ENCODE assay signal across 18 mouse cellular contexts in the genomic region with DNA sequence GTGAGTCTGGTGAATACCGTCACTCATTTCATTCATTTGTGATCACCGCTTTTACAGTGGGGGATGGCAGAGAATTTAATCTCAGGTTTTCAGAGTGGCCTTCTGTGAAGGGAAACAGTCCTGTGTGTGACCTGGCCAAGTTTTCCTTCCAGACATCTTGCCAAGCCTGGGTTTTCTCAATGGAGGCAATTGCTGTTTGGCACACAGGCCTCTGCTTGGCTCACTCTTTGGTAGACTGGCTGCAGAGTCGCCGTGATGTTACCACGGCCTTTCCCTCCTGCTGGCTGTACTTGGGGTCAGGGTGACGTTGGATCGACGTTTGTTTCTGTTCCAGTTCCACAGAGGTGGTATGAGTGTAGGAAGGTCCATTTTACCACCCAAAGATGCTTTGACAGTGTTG. TPM values are rescaled to one million over a fixed set of nuclear protein-coding genes. Genes with fewer than 3 reads are reported as not detected.
DNase-seq lines count a peak whose midpoint lies in the region; ATAC-seq lines count a peak whose summit lies in the region.
"Had no signal": no experiment of that assay in that cellular context is flagged by ENCODE, and none has a peak within 500 bp of the region (broad histone marks: within the 10 kb centered on the region; RNA-seq: fewer than 3 reads in every experiment).

No protein-coding gene starts in this region.

- no peak overlapping the region for H3K4me3 ChIP-seq in midbrain, embryonic 14.5 days (replicated peaks; ENCODE audit: low read depth, low read length)
- H3K4me3 ChIP-seq: embryonic facial prominence, embryonic 10.5 days; intestine, embryonic 15.5 days; limb, embryonic 15.5 days; stomach, embryonic 15.5 days had no signal

- H3K36me3 ChIP-seq in midbrain, embryonic 14.5 days (ENCODE audit: control insufficient read depth, insufficient read depth, low read length) = no peaks in the 10 kb centered on the region
- H3K36me3 ChIP-seq: intestine, embryonic 15.5 days; limb, embryonic 15.5 days; stomach, embryonic 15.5 days had no signal

- ATAC-seq in midbrain, embryonic 14.5 days (ENCODE audit: low FRiP score, low TSS enrichment) = no peak
- ATAC-seq: activated CD4-positive, CD25-positive, alpha-beta regulatory T cell, adult 4 months; forebrain, embryonic 16.5 days; intestine, embryonic 15.5 days had no signal

- no peak overlapping the region for H3K27ac ChIP-seq in midbrain, embryonic 14.5 days (replicated peaks; ENCODE audit: low read depth, low read length)
- H3K27ac ChIP-seq: embryonic facial prominence, embryonic 10.5 days; hindbrain, embryonic 14.5 days; intestine, embryonic 15.5 days; limb, embryonic 15.5 days; stomach, embryonic 15.5 days had no signal

- DNase-seq in cerebellum, postnatal 10 days = peak; percentile 79 to 82
- no peak for DNase-seq in cerebellum, adult 8-10 months
- peak; percentile 32 for DNase-seq in layer of hippocampus, adult 11-12 months (ENCODE audit: low spot score)
- DNase-seq in layer of hippocampus, postnatal 36 days = no peak
- peak; percentile 75 for DNase-seq in adipocyte (ENCODE audit: low spot score)
- DNase-seq in cerebellum, postnatal 25 days = peak; percentile 45 to 59
- no peak for DNase-seq in midbrain, embryonic 14.5 days
- DNase-seq: kidney, adult 8-10 months; kidney, postnatal 10 days; thymus, postnatal 25 days had no signal

- WGBS in midbrain, embryonic 14.5 days = 97% methylated on average over 8 of the region's 8 CpGs

- no peak overlapping the region for H3K4me2 ChIP-seq in midbrain, embryonic 14.5 days (ENCODE audit: low read length)
- H3K4me2 ChIP-seq: hindbrain, embryonic 14.5 days; intestine, embryonic 15.5 days; limb, embryonic 15.5 days; midbrain, embryonic 11.5 days; stomach, embryonic 15.5 days had no signal

- H3K27me3 ChIP-seq in midbrain, embryonic 14.5 days (ENCODE audit: control insufficient read depth, insufficient read depth, low read length) = no peaks in the 10 kb centered on the region
- H3K27me3 ChIP-seq: intestine, embryonic 15.5 days; limb, embryonic 15.5 days; stomach, embryonic 15.5 days had no signal

- H3K9ac ChIP-seq in midbrain, embryonic 14.5 days (replicated peaks; ENCODE audit: low read length) = no peak overlapping the region
- H3K9ac ChIP-seq: hindbrain, embryonic 14.5 days; intestine, embryonic 15.5 days; limb, embryonic 15.5 days; stomach, embryonic 15.5 days had no signal

- H3K9me3 ChIP-seq in midbrain, embryonic 14.5 days (ENCODE audit: control insufficient read depth, low read length) = no peaks in the 10 kb centered on the region
- H3K9me3 ChIP-seq: embryonic facial prominence, embryonic 10.5 days; intestine, embryonic 15.5 days; limb, embryonic 15.5 days; stomach, embryonic 15.5 days had no signal

- H3K4me1 ChIP-seq in midbrain, embryonic 14.5 days (ENCODE audit: control insufficient read depth, insufficient read depth, low read length) = no peaks in the 10 kb centered on the region
- H3K4me1 ChIP-seq: intestine, embryonic 15.5 days; stomach, embryonic 15.5 days had no signal

RNA-seq across cellular contexts. Expression of a gene that starts 15.5 kb away (rescaled TPM):
- total RNA-seq in layer of hippocampus, postnatal 36 days (2021) = 10 to 100 TPM; 68.8 to 78.9 TPM
- 30.9 and 31.3 TPM in 2 replicates for polyA plus RNA-seq in midbrain, embryonic 14.5 days (2014; fragmentation: Nextera tagmentation; extraction: Ambion mirVana)

Comparison
In these comparisons a context has a peak if more than half of its experiments do, and no peak if none do; other contexts are left out.
1. DNase-seq: peak in cerebellum, postnatal 10 days (2 of 2), layer of hippocampus, adult 11-12 months (single experiment), adipocyte (single experiment) and cerebellum, postnatal 25 days (2 of 2); none in cerebellum, adult 8-10 months (single experiment), layer of hippocampus, postnatal 36 days (0 of 2) and midbrain, embryonic 14.5 days (single experiment).